Mouse (Mus musculus): ENCODE data around the gene Fbxo42.
"Not testable (repeated sequence)": the region's sequence is repeated elsewhere in the genome, so short reads cannot be mapped to it uniquely, and the experiment has no call there.

Fbxo42 gene

GRCm38 (mm10) chr4:141137740-141138139 lies 10.0 kb upstream of the Fbxo42 start:
- not testable (repeated sequence) for DNase-seq

GRCm38 (mm10) chr4:141138425-141139115 lies 9.1 kb upstream of the Fbxo42 start:
- peak; percentile 46 for DNase-seq

GRCm38 (mm10) chr4:141139116-141139970 lies 8.4 kb upstream of the Fbxo42 start, which contains the start of gene Szrd1:
Gene Szrd1 (minus strand): TSS chr4:141139775.
- DNase-seq = peak; percentile 98

DNA sequence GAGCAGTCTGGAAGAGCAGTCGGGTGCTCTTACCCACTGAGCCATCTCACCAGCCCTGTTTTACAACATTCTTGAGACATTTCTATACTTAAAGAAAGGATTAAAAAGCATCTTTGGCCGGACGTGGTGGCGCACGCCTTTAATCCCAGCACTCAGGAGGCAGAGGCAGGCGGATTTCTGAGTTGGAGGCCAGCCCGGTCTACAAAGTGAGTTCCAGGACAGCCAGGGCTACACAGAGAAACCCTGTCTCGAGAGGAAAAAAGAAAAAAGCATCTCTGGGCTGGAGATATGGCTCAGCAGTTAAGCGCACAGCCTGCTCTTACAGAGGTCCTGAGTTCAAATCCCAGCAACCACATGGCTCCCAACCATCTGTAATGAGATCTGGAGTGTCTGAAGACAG lies 7.4 kb upstream of the Fbxo42 start:
- not testable (repeated sequence) for DNase-seq

DNA sequence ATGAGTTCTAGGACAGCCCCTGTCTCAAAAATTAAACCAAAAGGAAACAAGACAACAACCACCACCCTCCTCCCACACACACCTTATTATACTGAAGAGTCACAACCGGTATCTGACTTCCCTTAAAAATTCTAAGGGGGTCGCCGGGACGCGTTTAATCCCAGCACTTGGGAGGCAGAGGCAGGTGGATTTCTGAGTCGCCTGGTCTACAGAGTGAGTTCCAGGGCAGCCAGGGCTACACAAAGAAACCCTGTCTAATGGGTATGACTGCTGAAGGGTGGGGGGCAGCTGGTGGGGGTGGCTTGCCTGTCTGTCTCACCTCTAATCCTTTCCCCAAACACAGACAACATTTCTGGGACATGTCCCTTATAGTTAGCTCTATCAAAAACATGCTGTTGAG lies 6.7 kb upstream of the Fbxo42 start:
- DNase-seq = no peak

- DNase-seq = peak; percentile 84
These were observed 5.4 kb upstream of the Fbxo42 start for GRCm38 (mm10) chr4:141142285-141142811.

DNA sequence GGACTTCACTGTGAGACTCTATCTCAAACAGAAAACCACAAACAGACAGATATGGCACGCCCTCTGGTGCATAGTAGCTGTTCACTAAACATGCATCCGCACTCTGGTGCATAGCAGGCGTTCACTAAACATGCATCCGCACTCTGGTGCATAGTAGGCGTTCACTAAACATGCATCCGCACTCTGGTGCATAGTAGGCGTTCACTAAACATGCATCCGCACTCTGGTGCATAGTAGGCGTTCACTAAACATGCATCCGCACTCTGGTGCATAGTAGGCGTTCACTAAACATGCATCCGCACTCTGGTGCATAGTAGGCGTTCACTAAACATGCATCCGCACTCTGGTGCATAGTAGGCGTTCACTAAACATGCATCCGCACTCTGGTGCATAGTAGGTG lies 2.6 kb upstream of the Fbxo42 start:
- DNase-seq = not testable (repeated sequence)

GRCm38 (mm10) chr4:141146491-141147033 lies 1.2 kb upstream of the Fbxo42 start:
- no peak for DNase-seq

DNA sequence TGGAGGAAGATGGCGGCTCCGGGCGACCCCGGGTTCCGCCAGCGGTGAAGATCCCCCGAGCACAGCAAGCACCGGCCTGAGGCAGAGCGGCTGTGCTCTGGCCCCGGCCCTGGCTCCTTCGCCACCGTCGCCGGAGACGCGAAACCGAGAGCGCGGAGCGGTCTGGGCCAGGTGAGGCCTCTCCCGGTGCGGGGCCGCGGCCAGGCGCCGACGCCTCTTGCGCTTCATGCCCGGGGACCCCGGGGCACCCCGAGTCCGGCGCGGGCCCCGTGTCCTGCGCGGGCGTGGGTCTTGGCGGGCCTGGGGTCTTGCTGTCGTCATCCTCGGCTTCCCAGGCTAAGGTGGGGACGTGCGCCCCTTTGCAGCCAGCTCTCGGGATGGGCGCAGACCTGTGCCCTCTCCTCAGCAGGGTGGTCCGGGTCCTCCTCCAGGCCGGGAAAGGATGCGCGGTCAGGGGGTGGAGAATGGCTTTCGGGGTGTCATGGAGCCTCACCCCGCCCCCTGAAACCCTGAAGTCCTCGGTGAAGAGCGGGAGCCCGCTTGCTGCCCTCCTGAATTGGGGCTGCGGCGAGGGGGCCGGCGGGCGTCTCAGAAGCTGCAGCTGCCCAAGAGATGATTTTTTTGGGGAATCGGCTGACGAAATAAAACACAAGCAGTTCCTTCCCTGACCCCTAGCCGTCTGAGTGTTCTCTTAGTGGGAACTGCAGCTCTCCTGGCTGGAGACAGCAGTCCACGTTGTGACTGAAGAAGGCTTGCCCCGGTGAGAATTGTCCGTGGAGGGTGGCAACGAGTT lies 492 bp downstream of the Fbxo42 start:
- DNase-seq = peak; percentile 38

- DNase-seq = no peak
These were observed 1.4 kb downstream of the Fbxo42 start for GRCm38 (mm10) chr4:141149116-141149515.

GRCm38 (mm10) chr4:141157485-141157884 lies 9.8 kb downstream of the Fbxo42 start:
- no peak for DNase-seq

GRCm38 (mm10) chr4:141158609-141159008 lies 10.9 kb downstream of the Fbxo42 start:
- no peak for DNase-seq

DNA sequence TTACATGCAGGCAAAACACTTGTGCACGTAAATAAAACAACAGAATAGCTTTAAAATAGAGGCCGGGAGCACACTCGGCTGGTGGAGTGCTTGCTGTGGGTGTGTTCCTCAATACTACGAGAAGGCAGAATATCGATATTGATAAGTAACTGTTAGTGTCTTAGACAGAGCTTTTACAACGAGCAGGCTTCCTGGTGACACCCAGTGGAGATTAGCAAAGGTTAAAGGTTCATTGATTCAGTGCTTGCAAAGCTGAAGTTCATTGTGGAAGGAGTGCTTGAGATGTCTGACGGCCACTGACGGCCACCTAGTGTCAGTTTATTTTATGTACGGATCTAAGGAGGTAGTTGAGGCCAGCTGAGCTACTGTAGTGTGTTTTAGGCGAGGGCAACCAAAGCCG lies 11.4 kb downstream of the Fbxo42 start:
- DNase-seq = no peak

GRCm38 (mm10) chr4:141159666-141160065 lies 12.0 kb downstream of the Fbxo42 start:
- DNase-seq = no peak

- no peak for DNase-seq
These were observed 12.5 kb downstream of the Fbxo42 start for GRCm38 (mm10) chr4:141160193-141160592.

DNA sequence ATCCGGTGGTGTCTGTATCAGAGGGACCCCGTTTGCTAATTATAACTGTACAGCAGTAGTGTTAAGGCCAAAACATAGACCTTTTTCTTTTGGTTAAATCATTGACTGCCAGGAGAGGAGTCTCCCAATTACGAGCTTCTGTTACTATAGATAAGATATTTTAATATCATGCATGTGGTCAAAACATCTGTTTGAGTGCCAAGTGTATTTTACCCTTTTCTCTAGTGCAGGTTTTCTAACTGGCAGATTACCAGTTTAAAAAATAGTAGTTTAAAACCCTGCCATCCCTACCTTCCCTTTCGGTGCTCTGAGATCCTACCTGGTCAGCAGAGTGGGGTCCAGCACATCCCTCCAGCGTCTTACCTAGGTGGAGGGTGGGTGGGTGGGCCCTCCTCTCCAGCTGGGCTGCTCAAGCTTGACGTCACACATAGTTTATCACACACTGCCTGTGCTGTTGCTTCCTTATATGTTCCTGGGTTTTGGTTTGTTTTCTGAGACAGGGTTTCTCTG lies 14.0 kb downstream of the Fbxo42 start:
- DNase-seq = no peak

DNA sequence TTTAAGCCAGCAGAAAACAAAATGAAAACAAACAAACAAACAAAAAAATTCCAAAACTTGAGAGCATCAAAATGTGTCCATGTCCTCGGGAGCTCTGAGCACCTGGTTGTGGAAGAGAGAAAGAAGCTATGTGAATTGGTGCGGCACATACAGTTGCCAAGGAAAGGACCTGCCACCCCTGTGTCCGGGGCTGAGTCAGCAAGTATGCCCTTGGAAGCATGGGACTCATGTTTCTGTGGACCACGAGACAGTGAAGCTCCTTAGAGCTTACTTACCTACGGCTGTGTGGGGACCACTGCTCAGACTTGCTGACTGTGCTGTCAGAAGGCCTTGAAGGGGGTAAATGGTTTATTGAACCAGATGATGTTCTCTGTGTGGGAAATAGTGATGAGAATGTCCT lies 16.0 kb downstream of the Fbxo42 start:
- DNase-seq = no peak

DNA sequence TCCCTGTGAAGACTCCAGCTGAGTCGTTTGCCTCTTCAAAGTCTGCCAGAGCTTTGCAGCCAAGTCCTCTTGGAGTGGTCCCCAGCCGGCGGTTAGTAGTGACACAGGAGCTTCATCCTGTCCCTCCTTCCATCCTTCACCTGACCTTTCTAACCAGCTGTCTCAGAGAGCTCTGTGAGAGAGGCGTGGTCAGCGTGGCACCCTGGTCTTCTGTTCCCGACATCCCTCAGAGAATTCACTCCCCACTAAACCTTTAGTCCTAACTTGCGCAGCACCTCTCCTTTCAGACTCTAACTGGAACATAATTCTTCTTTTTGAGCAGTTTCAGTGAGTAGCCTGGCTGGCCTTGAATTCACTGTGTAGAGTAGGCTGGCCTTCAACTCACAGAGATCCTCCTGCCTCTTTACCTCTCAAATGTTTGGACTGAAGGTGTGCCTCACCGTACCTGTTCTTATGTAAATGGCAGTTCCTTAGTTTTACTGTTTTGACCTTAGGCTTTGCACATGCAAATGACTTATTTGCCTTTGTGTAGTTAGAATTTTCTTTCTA lies 18.1 kb downstream of the Fbxo42 start:
- no peak for DNase-seq

GRCm38 (mm10) chr4:141167156-141167555 lies 19.4 kb downstream of the Fbxo42 start:
- DNase-seq = no peak

DNA sequence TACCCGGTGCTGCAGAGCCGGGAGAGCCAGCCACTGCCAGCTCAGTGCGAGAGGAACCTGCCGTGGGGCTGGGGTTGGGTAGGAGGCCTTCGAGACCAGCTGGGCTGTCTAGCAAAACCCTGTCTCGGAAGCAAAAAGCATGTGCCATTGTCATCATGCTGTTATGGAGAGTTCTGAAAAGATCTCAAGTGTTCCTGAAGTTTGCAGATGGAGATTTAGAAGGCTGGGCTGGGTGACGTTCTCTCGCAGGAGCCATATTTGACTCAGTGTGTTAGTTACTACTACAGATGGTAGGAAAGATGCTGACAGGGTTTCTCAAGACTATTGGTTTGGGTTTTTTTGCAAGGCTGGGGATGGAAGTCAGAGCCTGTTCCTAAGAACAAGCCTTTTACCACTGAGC lies 24.4 kb downstream of the Fbxo42 start:
- no peak for DNase-seq

- DNase-seq = no peak
These were observed 28.1 kb downstream of the Fbxo42 start for GRCm38 (mm10) chr4:141175783-141176182.

- no peak for DNase-seq
These were observed 28.7 kb downstream of the Fbxo42 start for GRCm38 (mm10) chr4:141176328-141176838.

Data from kidney, adult 18-20 months (tissue).